Mouse (Mus musculus) liver, embryonic 12.5 days (tissue): Measurements from ENCODE around the gene Cphx3. TPM values are rescaled to one million over a fixed set of nuclear protein-coding genes. Genes with fewer than 3 reads are reported as not detected.

Source experiments
- polyA plus RNA-seq: library from polyadenylated mRNA; unstranded; fragments of >200 nt; fragmentation: Nextera tagmentation; extraction: Ambion mirVana; gene quantifications from 2 replicates; pipeline ENCODE4 v1.2.1, GENCODE M21; 2016

Cphx3 gene
- polyA plus RNA-seq, 1 experiment from 2014 or later = not detected

Other genes with a start within 250 kb of the Cphx3 start
- gene Anxa11, start 240.1 kb upstream of the Cphx3 start, polyA plus RNA-seq = 10.1 and 10.5 TPM in 2 replicates
- 0.84 TPM in 1 of 2 replicates, not detected in the other for gene Plac9a, start 179.2 kb upstream of the Cphx3 start, polyA plus RNA-seq
- gene Tmem254a, start 154.6 kb upstream of the Cphx3 start, polyA plus RNA-seq = 0.92 and 1.4 TPM in 2 replicates
- not detected in 2 replicates for gene Cphx1, start 144.0 kb upstream of the Cphx3 start, polyA plus RNA-seq
- 0.20 TPM in 1 of 2 replicates, not detected in the other for gene Duxbl1, start 103.7 kb upstream of the Cphx3 start, polyA plus RNA-seq
- 0.26 and 1.3 TPM in 2 replicates for gene Gm9780, start 39.6 kb upstream of the Cphx3 start, polyA plus RNA-seq
- gene Tmem254c, start 14.9 kb upstream of the Cphx3 start, polyA plus RNA-seq = 12.9 and 13.0 TPM in 2 replicates
- gene Cphx2, start 781 bp upstream of the Cphx3 start, polyA plus RNA-seq = not detected in 2 replicates
- 0.42 TPM in 1 of 2 replicates, not detected in the other for gene Duxbl2, start 36.1 kb downstream of the Cphx3 start, polyA plus RNA-seq
- 2.1 and 3.0 TPM in 2 replicates for gene Plac9b, start 100.2 kb downstream of the Cphx3 start, polyA plus RNA-seq
- gene Tmem254b, start 124.7 kb downstream of the Cphx3 start, polyA plus RNA-seq = 20.8 and 22.5 TPM in 2 replicates
- gene Duxbl3, start 175.7 kb downstream of the Cphx3 start, polyA plus RNA-seq = 0.19 and 0.32 TPM in 2 replicates